Mouse (Mus musculus): Measurements from ENCODE around the gene Samhd1.

The Samhd1 gene

DNA sequence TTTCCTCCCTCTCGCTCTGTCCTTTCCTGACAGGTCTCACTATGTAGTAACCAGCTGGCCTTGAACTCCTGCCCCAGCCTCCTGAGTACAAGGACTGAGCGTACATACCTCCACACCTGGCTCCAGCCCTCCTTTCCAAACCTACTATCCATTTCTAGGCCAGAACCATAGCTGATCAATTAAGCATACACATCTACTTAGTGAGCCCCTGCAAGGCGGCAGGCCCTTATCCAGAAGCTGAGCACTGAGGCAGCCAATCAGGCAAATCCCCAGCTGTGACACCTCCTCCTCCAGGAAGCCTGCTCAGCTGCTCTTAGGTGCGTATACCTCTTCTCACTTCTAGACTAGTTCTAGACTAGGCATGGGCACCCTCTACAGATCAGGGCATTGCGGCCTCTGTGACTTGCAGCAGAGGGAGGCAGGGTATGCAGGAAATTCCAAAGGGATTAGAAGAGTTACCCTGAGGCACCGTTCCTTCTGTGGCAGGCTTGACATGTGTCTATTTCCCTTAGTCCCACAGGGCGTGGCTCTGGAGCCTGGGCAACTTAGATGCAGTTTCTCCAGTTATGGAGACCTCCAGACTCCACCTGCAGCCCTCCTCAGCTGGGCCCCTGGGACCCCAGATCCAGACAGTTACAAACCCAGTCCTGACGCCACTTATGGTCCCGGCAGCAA is 62.6 kb downstream of the Samhd1 start:
- no peak for DNase-seq (ENCODE audit: low spot score)

DNA sequence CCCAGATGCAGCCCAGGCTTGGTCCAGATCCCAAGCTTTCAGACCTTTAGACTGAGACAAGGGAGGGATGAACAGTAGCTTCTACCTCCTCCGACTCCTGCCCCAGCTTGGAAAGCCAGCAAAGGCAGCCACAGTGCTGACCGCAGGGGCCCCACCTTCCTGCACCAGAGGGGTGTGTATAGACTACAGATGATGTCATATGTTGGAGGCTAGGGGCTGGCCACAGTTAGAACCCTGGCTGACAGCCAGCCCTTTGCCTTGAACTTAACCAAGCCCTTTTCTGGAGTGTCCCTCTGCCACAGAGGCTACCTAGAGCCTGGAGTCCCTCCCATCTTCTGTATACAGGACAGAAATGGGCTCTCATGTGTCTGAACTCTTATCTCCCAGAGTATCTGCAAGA is 63.5 kb downstream of the Samhd1 start:
- no peak for DNase-seq (ENCODE audit: low spot score)

DNA sequence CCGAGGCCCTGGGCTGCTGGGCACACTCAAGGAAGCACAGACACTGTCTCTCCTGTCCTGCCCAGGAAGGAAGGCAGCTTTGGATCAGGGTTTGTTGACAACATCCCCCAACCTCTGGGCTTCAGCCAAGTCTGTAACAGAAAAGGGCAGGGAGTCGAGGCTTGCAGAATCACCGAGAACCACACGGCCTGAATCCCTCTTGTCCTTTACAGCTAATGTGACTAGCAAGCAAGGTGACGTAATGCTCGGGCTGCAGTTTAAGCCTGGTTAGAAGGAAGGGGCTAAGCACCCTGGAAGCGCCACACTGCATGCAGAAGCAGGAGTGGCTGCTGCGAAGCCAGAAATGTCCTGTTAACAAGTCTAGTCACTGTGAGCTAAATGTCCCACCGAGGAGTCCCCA is 64.7 kb downstream of the Samhd1 start:
- no peak for DNase-seq (ENCODE audit: low spot score)

DNA sequence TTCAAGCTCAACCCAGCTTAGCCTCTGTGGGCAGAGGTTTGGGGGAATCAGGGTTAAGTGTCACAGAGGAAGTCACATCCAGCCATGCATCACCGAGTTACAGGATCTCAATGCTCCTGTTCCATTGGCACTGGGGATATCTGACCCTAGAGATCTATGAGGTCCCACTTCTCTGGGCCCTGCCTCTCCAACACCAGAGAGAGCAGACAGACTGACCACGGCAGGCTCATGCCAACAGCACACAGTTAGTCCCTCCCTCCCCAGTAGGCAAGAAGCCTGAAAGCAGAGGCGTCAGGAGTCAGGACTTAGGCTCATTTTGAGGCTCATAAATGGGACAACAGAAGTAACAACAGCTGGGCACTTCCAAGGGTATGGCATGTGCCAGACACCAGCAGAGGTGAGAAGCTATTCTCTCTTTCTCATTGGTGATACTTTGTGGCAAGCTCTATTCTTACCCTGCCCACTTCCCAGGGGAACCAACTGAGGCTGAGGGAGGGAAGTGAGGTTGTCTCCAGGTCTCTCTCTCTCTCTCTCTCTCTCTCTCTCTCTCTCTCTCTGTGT is 65.2 kb downstream of the Samhd1 start:
- DNase-seq (ENCODE audit: low spot score), result no peak

DNA sequence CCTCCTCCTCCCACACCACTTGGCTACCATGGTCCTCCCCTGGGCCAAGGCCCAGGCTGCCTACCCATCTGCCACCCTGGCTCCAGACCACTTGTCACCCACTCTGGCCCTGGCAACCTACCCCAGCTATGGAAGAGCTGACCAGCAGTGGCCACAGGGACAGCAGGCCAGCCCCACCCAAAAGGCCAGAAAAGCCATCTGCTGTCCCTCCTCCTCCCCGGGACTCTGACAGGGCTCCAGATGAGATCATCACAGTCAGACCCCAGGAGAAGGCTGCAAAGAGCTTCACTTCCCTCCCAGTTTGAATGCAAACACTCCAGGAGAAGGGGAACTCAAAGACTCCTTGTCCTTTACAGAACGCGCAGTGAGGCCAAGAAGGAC is 65.7 kb downstream of the Samhd1 start:
- DNase-seq (ENCODE audit: low spot score), result peak; percentile 39

DNA sequence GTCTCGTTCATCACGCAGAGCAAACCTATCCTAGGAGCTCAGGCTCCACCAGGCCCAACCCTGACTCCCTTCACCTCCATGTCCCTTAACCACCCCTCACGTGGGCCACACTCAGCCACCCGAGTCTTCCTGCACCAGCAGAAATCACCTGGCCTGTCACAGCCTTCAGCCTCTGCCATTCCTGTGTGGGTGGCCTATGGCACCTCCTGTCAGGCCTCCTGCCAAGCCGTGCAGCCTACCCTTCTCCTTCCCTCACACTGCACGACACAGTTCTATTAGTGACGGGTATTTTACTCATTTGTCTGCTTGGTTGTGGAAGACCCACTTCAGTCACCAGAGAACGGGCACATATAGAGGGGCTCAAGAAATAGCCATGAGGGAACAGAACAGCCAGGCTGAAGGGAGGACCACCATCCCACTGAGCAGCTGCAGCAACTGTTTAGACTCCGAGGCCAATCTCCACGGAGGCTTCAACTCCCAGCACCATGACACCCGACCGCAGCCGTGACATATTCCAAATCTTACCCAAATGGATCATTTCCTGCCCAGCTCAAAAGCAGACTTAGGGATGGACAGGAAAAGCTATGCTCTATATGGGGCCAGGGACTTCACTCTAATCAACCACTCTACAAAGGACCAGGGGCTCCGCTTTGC is 66.2 kb downstream of the Samhd1 start:
- no peak for DNase-seq (ENCODE audit: low spot score)

DNA sequence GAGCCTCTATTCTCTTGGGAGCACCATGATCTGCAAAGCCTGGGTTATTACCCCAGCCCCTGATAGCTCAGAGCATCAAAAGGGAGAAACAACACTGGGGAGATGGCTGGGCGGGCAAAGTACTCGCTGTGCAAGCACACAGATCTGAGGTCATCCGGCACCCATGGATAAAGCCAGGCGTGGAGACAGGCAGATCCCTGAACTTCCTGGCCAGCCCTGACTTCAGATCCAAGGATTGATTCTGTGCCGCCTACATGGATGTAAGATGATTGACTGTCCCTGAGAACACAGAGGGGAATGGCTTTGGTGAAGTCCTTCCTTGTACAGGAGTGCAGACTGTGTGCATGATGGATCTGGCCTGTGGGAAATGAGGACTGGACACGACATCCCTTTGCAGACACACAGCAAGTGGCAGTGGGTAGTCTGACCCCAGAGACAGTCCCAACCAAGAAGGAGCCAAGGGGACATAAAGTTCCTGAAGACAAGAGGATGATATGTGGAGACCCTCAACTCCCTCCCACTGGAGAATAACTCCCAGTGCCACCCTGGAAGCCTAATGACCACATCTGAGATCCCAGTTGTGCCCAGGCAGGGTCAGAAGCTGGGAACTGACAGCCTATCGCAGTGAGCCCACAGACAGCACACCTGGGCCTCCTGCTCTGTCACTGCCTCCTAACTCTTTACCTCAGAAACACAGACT is 68.2 kb downstream of the Samhd1 start:
- DNase-seq (ENCODE audit: low spot score), result no peak

DNA sequence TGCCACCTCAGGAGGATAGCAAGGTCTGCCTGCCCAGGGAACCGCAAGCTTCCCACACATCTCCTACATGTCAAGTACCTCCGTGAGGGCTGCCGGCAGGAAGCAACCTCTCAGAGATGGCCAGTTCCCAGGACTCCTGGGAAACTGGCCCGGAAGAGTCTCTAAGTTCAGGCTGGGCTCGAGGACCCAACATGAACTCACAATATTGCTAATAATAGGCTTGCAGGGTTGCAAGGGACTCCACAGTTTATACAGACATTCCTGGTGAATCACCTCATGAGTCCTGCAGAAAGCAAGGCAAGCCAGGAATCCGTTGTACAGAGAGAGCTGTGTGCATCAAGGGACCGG is 69.2 kb downstream of the Samhd1 start:
- no peak for DNase-seq (ENCODE audit: low spot score)

DNA sequence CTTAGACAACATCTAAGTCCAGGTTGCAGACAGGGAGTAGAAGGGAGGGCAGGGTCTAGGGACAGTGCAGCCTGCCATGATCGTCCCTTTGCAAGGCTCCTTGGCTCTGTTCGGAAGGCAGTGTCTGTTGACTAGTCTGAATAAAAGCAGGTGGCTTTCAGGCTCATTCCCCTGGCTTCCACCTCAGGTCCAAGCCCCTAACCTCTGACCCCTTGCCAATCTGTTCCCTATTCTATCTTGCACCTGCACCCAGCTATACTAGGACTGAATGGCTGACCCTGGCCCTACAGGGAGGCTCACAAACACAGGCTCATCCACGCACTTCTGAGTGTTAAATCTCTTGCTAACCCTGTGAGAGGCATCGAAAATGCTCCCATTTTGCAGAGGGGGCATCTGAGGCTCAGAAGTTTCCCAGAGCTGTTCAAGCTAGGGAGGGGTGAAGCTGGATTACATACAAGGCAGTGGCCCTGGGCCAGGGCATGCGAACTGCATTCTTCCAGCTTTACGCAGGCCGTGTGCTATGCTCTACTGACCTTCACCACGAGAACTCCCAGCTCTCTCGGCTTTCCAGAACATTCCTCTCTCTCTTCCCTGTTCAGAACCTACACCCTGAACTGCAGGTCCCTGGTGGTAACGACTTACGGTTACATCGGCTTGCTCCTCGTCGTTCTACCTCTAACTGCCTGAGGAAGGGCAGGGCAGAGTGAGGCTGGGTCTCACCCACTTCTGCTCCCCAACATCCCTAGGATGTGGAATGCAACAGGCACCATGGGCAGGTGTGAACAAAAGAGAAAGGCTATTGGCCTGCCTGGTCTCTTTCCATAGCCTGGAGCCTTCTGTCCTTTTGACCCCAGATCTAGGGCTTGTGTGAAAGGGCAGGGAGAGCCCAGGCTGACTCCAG is 69.8 kb downstream of the Samhd1 start:
- no peak for DNase-seq (ENCODE audit: low spot score)

DNA sequence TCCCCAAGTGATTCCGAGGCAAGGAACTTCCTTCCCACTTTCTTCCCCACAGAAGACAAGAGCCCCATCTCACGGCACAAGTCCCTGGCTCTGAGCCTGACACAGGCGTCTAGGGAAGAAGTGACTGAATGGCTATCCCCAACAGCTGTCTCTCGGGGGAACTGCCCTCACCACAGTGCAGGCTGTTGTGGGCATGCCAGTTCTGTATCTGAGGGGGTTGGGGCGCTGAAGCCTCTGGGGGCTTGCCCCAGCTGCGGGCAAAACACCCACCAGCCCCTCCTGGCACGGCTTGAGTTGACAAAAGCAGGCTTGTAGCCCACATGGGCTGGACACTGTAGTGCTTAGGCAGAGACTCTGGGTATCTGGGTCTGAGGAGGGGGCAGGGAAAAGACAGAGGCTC is 70.9 kb downstream of the Samhd1 start:
- no peak for DNase-seq (ENCODE audit: low spot score)

DNA sequence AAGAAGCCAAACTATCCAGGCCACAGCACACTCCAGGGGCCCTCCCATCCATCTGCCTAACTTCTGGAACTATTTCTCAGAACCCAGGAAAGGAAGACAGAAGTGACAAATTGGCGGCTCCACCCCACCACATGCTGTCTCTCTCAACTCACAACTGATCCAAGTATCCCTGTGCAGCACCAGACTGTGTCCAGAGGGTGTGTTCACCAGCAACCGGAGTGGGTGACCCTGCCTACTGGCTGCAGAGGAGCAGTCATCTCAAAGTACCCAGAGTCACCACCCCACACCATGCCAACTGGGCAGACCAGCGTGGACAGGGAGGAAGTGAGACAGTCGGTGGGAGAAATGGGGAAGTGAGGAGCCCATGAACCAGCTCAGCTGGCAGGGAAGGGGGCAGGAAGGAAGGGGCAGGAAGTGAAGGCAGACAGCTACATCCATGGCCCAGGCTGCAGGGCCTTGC is 71.8 kb downstream of the Samhd1 start:
- DNase-seq (ENCODE audit: low spot score), result no peak

DNA sequence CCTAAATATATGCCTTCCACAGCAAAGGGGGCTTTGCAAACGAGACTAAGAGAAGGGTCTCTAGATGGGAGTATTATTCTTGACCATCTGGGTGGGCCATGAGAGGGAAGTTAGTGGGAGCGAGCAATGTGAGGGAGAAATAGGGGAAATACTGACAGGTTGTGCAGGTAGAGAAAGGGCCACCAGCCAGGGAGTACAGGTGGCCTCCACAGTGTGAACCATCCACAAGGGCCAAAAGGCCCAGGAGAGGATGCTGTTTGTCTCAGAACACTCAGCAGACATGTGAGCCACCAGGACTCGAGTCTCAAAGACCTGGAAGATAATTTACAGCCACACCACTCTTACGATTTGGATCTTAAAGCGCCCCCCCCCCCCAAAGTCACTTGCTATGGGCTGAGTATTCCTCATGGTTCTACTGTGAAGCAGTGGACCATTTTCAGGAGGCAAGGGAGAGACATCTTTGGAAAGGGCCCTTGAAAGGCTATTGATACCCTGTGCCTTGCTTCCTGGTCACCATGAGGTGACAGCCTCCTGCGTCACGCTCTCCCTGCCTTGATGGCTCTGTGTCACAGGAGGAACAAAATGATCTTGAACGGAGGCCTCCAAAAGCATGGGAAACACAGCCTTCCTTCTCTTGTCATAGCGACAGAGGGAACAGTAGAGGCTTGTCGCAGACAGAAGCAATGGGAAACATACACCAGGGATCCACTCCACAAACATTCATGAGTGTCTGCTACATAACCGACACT is 74.3 kb downstream of the Samhd1 start:
- DNase-seq (ENCODE audit: low spot score), result no peak

DNA sequence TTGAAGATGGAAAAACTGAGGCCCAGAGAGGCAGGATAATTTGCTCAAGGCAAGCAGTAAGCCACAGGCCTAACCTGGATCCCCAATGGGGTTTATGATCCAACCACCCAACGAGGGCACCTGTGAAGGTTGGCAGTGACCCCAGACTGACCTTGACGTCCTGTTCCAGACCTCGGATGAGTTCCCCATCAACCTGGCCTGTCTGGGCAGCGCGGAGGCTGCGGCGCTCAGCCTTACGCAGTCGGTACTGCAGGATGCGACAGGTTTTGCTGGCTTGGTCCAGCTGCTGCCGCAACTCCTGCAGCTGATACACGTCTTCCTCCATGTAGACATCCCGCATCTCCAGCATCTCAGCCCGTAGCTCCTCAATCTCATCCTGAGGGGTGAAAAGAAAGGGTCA is 75.0 kb downstream of the Samhd1 start:
- no peak for DNase-seq (ENCODE audit: low spot score)

DNA sequence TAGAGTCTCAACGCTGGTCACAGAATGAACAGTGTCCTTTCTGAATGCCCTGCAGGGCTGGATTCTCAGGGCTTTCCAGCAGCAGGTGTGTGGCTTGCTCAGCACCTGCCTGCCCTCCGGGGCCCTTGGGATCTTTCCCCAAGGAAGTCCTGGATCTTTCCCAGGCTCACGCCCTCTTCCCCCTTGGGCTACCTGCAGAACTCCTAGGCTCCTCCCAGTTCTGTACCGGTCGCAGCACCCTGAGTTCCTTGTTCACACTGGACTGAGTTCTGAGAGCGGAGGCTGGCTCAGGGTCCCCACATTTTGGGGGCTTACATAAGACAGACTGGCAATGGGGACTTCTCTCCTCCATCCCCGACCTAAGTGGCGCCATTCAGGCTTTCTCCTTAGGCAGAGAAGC is 75.9 kb downstream of the Samhd1 start:
- no peak for DNase-seq (ENCODE audit: low spot score)

DNA sequence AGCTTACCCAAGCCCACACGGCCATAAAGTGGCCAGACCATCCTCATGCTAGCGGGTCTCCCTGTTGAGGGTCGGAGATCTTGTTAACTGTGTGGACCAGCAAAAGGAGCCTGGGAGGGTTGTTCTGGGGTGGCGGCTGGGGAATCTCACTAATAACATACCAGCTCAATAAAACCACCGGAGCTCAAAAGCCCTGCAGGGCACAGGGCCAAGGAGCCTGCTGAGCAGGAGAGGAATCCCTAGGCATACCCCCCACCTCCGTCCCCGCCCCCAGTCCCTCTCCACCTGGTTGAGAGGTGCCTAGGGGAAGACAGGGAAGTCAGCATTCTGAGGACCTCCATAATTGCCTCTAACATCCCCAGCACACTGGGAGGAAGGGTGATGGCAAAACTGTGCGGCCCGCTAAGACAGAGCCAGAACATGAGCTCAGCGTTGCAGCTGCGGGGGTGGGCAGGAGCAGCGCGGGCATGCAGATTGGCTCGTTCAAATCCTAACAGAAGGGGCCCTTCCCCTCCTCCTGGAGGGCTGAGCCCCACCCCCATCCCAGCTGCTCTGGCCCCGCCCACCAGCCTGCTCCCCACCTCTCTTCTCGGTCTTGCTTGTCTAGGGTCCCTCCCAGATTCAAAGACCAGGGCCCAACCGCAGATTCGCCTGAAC is 76.6 kb downstream of the Samhd1 start:
- DNase-seq (ENCODE audit: low spot score), result peak; percentile 84

DNA sequence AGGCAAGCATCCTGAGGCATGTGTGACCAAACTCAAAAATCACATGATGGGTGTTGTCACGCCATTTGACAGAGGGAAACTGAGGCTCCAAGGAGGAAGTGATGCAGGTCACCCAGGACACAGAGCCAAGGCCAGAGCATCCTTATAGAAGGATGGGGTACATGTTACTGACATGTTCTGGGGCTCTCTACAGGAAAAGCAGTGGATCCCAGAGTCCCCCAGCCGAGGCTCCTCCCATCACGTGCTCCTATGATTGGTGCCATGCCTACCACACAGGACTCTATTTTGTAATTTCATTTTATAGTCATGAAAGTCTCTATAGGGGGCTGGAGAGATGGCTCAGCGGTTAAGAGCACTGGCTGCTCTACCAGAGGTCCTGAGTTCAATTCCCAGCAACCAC is 77.3 kb downstream of the Samhd1 start:
- DNase-seq (ENCODE audit: low spot score), result no peak

DNA sequence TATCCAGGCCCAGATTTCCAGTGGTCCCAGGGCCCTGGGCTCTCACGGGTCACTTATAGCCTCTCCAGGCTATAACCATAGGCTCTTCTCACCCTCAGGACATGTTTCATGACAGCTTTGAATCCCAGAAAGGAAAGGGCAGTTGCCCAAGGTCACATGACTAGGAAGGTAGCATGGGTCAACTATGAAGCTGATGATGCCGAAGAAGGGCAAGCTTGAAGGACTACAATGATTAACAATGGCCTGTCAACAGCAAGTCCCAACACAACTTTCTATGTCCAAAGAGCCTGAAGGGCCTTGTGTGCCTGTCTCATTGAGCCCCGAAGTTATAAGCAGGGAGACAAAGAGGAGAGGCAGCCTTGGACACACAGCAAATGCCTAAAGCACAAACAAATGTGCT is 77.9 kb downstream of the Samhd1 start:
- DNase-seq (ENCODE audit: low spot score), result no peak

DNA sequence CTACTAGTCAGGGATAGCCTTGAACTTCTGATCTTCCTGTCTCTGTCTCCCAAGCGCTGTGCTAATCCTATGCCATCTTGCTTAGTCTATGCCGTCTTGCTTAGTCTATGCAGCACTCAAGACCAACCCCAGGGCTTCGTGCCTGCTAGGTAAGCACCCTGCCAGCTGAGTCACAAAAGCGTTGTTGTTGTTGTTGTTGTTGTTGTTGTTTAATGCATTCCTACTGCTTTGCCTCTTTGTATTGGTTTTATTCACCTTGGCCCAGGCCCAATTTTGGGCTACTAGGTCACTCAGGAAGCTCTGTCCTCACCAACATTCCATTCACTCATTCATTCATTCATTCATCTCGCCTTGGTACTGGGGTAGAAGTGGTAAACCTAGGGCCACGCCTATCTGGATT is 79.3 kb downstream of the Samhd1 start:
- no peak for DNase-seq (ENCODE audit: low spot score)

DNA sequence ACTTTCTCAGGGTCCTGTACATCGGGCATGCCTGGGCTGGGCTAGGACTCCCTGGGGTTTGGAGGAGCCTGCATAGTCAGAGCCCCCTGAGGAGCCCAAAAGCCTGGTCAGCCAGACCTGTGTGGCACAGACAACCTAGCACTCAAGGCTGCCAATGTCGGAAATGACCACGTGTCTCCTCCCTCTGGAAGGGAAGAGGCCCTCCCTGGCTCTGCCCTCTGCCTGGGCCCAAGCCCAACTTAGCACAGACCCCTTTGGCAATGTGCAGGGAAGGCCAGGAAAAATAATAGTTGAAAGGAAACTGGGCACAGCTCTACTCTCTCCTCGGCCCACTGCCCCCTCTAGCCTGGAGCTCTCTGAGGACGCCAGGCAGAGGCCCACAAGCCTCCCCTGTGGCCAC is 80.2 kb downstream of the Samhd1 start:
- DNase-seq (ENCODE audit: low spot score), result no peak

DNA sequence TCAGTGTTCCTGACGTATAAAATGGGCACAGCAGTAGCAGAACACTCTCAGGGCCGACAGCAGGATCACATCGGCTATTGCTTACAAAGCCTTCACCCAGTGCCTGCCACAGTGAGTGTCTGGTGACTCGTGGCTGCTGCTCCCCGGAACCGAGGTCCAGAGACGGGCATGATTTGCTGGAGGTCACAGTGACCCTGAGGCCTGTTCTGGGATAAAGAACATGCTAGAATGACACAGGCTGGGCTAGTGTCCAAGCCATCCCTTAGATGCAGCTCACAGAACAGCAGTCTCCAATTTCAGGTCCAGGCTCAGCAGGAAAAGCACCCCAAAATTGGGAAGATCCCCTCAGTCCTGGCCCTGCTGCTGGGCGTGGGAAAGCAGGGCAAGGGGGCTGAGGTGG is 80.8 kb downstream of the Samhd1 start:
- DNase-seq (ENCODE audit: low spot score), result no peak

DNA sequence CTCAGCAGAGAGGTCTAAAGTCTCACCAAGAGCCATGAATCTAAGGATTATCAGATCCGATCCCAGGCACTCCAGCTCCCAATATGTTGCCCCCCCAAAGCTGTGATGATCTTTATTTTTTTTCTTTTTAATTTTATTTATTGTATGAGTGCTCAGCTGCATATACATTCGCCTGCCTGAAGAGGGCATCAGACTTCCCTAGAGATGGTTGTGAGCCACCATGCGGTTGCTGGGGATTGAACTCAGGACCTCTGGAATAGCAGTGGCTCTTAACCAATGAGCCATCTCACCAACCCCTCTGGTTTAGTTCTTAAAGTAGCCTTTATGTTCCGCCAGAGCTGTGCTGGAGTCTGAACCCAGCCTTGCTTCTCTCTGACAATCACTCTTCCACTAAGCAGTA is 81.3 kb downstream of the Samhd1 start:
- DNase-seq (ENCODE audit: low spot score), result no peak
